Mouse (Mus musculus): Measurements from ENCODE around the gene Map3k9. TPM values are rescaled to one million over a fixed set of nuclear protein-coding genes. Genes with fewer than 3 reads are reported as not detected.

The Map3k9 gene
- polyA plus RNA-seq, 1 experiment: 0.20 TPM

DNA sequence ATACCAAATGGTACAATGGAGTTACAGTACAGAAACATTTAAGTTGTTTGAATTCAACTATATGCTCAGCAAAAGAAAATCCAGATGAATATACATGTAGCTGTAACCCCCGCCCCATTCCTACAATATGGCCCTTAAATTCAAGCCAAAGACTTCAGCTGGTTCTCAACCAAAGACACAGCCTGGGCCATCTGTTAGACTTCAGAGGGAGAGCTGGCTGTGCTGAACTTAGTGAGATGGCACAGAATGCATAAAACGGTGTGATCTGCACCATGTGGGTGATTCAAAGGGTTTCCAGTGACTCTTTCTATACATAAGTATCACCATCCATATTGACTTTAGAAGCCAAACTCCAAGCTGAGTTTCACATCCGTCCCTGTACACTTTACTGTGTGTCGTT, 39.7 kb upstream of the Map3k9 start:
- no peaks in the 10 kb centered on the region for H3K36me3 ChIP-seq (ENCODE audit: control insufficient read depth, insufficient read depth)
- no peak overlapping the region for H3ac ChIP-seq (ENCODE audit: control insufficient read depth, insufficient read length)
- no peaks in the 10 kb centered on the region for H3K79me2 ChIP-seq (ENCODE audit: control insufficient read depth, insufficient read depth)
- no peak overlapping the region for H3K4me2 ChIP-seq (ENCODE audit: low read depth)
- H3K4me3 ChIP-seq: no peak overlapping the region
- no peak for TF ChIP-seq REST (IDR thresholded peaks at IDR 0.05; ENCODE audit: insufficient read depth, insufficient read length)
- no peak for TF ChIP-seq MYOD1 (IDR thresholded peaks at IDR 0.05; ENCODE audit: control insufficient read depth in 1 of 3, insufficient read length in 2 of 3, low read depth in 2 of 3)
- no peak for TF ChIP-seq TCF3 (IDR thresholded peaks at IDR 0.05; ENCODE audit: insufficient read length, low read depth)
- no peak for TF ChIP-seq TCF12 (IDR thresholded peaks at IDR 0.05; ENCODE audit: insufficient read depth, poor library complexity, severe bottlenecking)
- no peak for TF ChIP-seq USF1 (IDR thresholded peaks at IDR 0.05; ENCODE audit: low read depth)
- no peak for TF ChIP-seq POLR2AphosphoS2 (IDR thresholded peaks at IDR 0.05; ENCODE audit: insufficient read length, low read depth)
- no peak for TF ChIP-seq MAX (IDR thresholded peaks at IDR 0.05; ENCODE audit: low read depth)
- no peak for TF ChIP-seq SRF (IDR thresholded peaks at IDR 0.05; ENCODE audit: control insufficient read depth, insufficient read length, low read depth)
- no peak for TF ChIP-seq MYOG (IDR thresholded peaks at IDR 0.05; ENCODE audit: control insufficient read depth in 1 of 3, insufficient read depth in 1 of 3, insufficient read length in 2 of 3, low read depth in 2 of 3)
- TF ChIP-seq CEBPB (IDR thresholded peaks at IDR 0.05; ENCODE audit: insufficient read depth, poor library complexity, severe bottlenecking): no peak
- TF ChIP-seq POLR2A (IDR thresholded peaks at IDR 0.05; ENCODE audit: insufficient read length, low read depth): no peak
- no peak for TF ChIP-seq E2F4 (IDR thresholded peaks at IDR 0.05; ENCODE audit: insufficient read depth)
- no peaks in the 10 kb centered on the region for H3K27me3 ChIP-seq (ENCODE audit: control insufficient read depth, insufficient read depth, insufficient read length)

DNA sequence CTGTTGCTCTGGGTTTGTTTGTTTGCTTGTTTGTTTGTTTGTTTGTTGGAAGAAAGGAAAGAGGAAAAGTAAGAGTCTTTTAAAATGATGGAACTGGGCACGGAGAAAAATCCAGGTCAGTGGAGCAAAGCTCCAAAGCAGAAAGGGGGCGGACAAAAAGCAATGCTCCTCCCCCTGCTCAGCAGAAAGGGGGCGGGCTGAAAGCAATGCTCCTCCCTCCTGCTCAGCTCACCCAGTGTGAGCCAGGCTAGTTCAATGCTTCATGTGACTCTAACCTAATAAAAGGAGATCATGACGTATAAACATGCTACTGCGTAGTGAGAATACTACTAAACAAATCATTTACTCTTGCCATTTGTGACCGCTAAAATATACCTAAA, 36.1 kb upstream of the Map3k9 start:
- TF ChIP-seq TCF12 (IDR thresholded peaks at IDR 0.05; ENCODE audit: insufficient read depth, poor library complexity, severe bottlenecking) (no peak), MYOD1 (IDR thresholded peaks at IDR 0.05; ENCODE audit: control insufficient read depth in 1 of 3, insufficient read length in 2 of 3, low read depth in 2 of 3) (no peak), E2F4 (IDR thresholded peaks at IDR 0.05; ENCODE audit: insufficient read depth) (no peak), TCF3 (IDR thresholded peaks at IDR 0.05; ENCODE audit: insufficient read length, low read depth) (no peak), POLR2A (IDR thresholded peaks at IDR 0.05; ENCODE audit: insufficient read length, low read depth) (no peak), SRF (IDR thresholded peaks at IDR 0.05; ENCODE audit: control insufficient read depth, insufficient read length, low read depth) (no peak), MYOG (IDR thresholded peaks at IDR 0.05; ENCODE audit: control insufficient read depth in 1 of 3, insufficient read depth in 1 of 3, insufficient read length in 2 of 3, low read depth in 2 of 3) (no peak), POLR2AphosphoS2 (IDR thresholded peaks at IDR 0.05; ENCODE audit: insufficient read length, low read depth) (no peak), MAX (IDR thresholded peaks at IDR 0.05; ENCODE audit: low read depth) (no peak), REST (IDR thresholded peaks at IDR 0.05; ENCODE audit: insufficient read depth, insufficient read length) (no peak)
- H3K36me3 ChIP-seq (ENCODE audit: control insufficient read depth, insufficient read depth): no peaks in the 10 kb centered on the region
- H3K4me2 ChIP-seq (ENCODE audit: low read depth): peak overlapping the region; percentile 59
- no peak overlapping the region for H3K4me3 ChIP-seq
- H3K79me2 ChIP-seq (ENCODE audit: control insufficient read depth, insufficient read depth): no peaks in the 10 kb centered on the region
- no peak overlapping the region for H3ac ChIP-seq (ENCODE audit: control insufficient read depth, insufficient read length)
- no peaks in the 10 kb centered on the region for H3K27me3 ChIP-seq (ENCODE audit: control insufficient read depth, insufficient read depth, insufficient read length)

DNA sequence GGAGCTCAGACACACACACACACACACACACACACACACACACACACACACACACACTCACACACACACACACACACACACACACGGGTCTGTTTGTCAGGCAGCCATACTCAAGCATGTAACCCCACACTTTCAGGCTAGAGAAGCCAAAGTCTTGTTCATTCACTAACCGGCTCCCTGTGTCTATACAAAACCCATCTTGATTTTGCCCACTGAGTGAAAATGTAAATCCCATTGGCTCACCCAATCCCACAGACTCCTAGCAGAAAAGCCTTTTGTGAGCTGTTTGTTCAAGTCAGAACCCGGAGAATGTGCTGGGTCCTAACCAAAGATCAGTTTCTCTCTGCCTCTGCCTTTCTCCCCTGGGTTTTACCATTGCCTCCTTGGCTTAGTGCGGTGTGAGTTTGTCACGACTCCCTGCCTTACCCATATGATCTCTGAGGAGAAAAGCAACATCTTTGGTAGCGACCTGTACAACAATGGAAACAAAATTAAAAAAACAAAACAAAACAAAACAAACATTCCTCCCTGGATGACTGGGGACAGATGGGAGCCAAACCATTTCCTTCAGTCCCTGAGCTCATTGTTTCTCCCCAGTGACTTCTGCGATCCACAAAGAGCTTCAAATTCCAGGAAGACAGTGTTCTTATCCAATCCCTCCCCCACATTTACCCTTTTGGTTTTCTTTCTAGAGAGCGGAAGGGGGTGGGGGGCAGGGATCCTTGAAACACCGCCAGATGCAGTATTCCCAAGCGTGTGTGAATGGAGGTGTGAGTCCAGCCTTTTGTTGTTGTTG, 35.6 kb upstream of the Map3k9 start:
- Histone ChIP-seq H3K79me2 (ENCODE audit: control insufficient read depth, insufficient read depth) (no peaks in the 10 kb centered on the region), H3K36me3 (ENCODE audit: control insufficient read depth, insufficient read depth) (no peaks in the 10 kb centered on the region), H3K27me3 (ENCODE audit: control insufficient read depth, insufficient read depth, insufficient read length) (no peaks in the 10 kb centered on the region), H3ac (ENCODE audit: control insufficient read depth, insufficient read length) (no peak overlapping the region), H3K4me2 (ENCODE audit: low read depth) (peak overlapping the region; percentile 59), H3K4me3 (no peak overlapping the region)
- TF ChIP-seq POLR2AphosphoS2 (IDR thresholded peaks at IDR 0.05; ENCODE audit: insufficient read length, low read depth): no peak
- TF ChIP-seq MYOG (IDR thresholded peaks at IDR 0.05; ENCODE audit: control insufficient read depth in 1 of 3, insufficient read depth in 1 of 3, insufficient read length in 2 of 3, low read depth in 2 of 3): no peak
- TF ChIP-seq CEBPB (IDR thresholded peaks at IDR 0.05; ENCODE audit: insufficient read depth, poor library complexity, severe bottlenecking): no peak
- TF ChIP-seq POLR2A (IDR thresholded peaks at IDR 0.05; ENCODE audit: insufficient read length, low read depth): no peak
- no peak for TF ChIP-seq USF1 (IDR thresholded peaks at IDR 0.05; ENCODE audit: low read depth)
- no peak for TF ChIP-seq TCF12 (IDR thresholded peaks at IDR 0.05; ENCODE audit: insufficient read depth, poor library complexity, severe bottlenecking)
- TF ChIP-seq TCF3 (IDR thresholded peaks at IDR 0.05; ENCODE audit: insufficient read length, low read depth): no peak
- no peak for TF ChIP-seq SRF (IDR thresholded peaks at IDR 0.05; ENCODE audit: control insufficient read depth, insufficient read length, low read depth)
- no peak for TF ChIP-seq MAX (IDR thresholded peaks at IDR 0.05; ENCODE audit: low read depth)
- TF ChIP-seq MYOD1 (IDR thresholded peaks at IDR 0.05; ENCODE audit: control insufficient read depth in 1 of 3, insufficient read length in 2 of 3, low read depth in 2 of 3): no peak
- no peak for TF ChIP-seq E2F4 (IDR thresholded peaks at IDR 0.05; ENCODE audit: insufficient read depth)
- TF ChIP-seq REST (IDR thresholded peaks at IDR 0.05; ENCODE audit: insufficient read depth, insufficient read length): no peak

DNA sequence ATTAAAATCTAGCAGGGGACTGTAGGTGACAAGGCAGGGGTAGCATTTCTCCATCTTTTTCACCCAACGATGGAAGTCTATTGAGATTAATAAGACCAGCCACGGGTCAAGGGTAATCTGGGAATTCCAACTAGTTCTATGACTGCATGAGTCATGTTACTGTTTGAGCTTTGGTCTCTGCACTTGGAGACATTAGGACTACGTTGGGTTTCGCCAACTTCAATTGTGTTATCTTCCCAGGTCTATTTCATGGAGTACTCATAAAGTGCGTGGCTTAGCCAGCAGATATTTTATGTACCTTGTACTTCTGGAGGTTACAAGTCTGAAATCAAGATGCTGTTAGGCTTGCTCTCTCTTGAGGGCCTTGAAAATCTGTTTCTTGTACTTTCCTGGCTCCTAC, 33.8 kb upstream of the Map3k9 start:
- Histone ChIP-seq H3K36me3 (ENCODE audit: control insufficient read depth, insufficient read depth) (no peaks in the 10 kb centered on the region), H3K27me3 (ENCODE audit: control insufficient read depth, insufficient read depth, insufficient read length) (no peaks in the 10 kb centered on the region), H3K79me2 (ENCODE audit: control insufficient read depth, insufficient read depth) (no peaks in the 10 kb centered on the region), H3ac (ENCODE audit: control insufficient read depth, insufficient read length) (no peak overlapping the region), H3K4me3 (no peak overlapping the region), H3K4me2 (ENCODE audit: low read depth) (no peak overlapping the region)
- no peak for TF ChIP-seq TCF3 (IDR thresholded peaks at IDR 0.05; ENCODE audit: insufficient read length, low read depth)
- TF ChIP-seq USF1 (IDR thresholded peaks at IDR 0.05; ENCODE audit: low read depth): no peak
- no peak for TF ChIP-seq TCF12 (IDR thresholded peaks at IDR 0.05; ENCODE audit: insufficient read depth, poor library complexity, severe bottlenecking)
- no peak for TF ChIP-seq POLR2AphosphoS2 (IDR thresholded peaks at IDR 0.05; ENCODE audit: insufficient read length, low read depth)
- no peak for TF ChIP-seq MYOD1 (IDR thresholded peaks at IDR 0.05; ENCODE audit: control insufficient read depth in 1 of 3, insufficient read length in 2 of 3, low read depth in 2 of 3)
- no peak for TF ChIP-seq MAX (IDR thresholded peaks at IDR 0.05; ENCODE audit: low read depth)
- no peak for TF ChIP-seq MYOG (IDR thresholded peaks at IDR 0.05; ENCODE audit: control insufficient read depth in 1 of 3, insufficient read depth in 1 of 3, insufficient read length in 2 of 3, low read depth in 2 of 3)
- TF ChIP-seq SRF (IDR thresholded peaks at IDR 0.05; ENCODE audit: control insufficient read depth, insufficient read length, low read depth): no peak
- no peak for TF ChIP-seq CEBPB (IDR thresholded peaks at IDR 0.05; ENCODE audit: insufficient read depth, poor library complexity, severe bottlenecking)
- TF ChIP-seq POLR2A (IDR thresholded peaks at IDR 0.05; ENCODE audit: insufficient read length, low read depth): no peak
- TF ChIP-seq REST (IDR thresholded peaks at IDR 0.05; ENCODE audit: insufficient read depth, insufficient read length): no peak
- no peak for TF ChIP-seq E2F4 (IDR thresholded peaks at IDR 0.05; ENCODE audit: insufficient read depth)
